ENCODE assay signal across 7 mouse cellular contexts in the genomic region with DNA sequence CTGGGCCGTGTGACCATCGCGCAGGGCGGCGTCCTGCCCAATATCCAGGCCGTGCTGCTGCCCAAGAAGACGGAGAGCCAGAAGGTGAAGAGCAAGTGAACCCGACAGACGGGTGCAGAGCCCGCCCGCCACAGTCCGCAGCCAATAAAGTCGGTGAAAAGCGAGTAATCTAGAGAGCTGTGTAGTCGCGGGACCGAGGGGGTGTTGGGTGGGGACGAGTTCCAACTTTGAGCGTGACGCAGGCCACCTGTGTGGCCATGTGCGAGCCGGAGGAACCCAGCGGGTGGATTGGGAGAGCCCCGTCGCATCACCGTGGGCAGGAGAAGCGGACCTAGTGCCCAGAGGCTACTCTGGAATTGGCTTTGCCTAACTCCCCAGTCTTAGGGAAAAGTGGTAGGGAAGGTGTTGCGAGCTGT. TPM values are rescaled to one million over a fixed set of nuclear protein-coding genes. Genes with fewer than 3 reads are reported as not detected.
A peak's percentile ranks its signal among the peaks of the same experiment; 100 is the strongest.
DNase-seq lines count a peak whose midpoint lies in the region; ATAC-seq and TF ChIP-seq lines count a peak whose summit lies in the region.

No protein-coding gene starts in this region.

- peak; percentile 9; the same call in 1 of the 2 replicates for ATAC-seq in heart, embryonic 11.5 days (replicated peaks; ENCODE audit: insufficient number of reproducible peaks, low FRiP score, low TSS enrichment)

- no peaks in the 10 kb centered on the region for H3K9me3 ChIP-seq in heart, embryonic 11.5 days (replicated peaks; ENCODE audit: control insufficient read depth, low read length)

- DNase-seq in 3134 (ENCODE audit: extremely low read depth, insufficient read length, low spot score) = peak; percentile 82
- peak; percentile 65 to 66 for DNase-seq in B cell, adult 2 months
- peak; percentile 33 to 68 for DNase-seq in kidney, postnatal 25 days
- peak in 1 of 2 experiments; percentile 29 for DNase-seq in spleen, adult 2 months (ENCODE audit: low read depth in 1 of 2, low spot score in 2 of 2)

- peaks cover 5% of the 10 kb centered on the region; the same call in 1 of the 2 replicates for H3K36me3 ChIP-seq in heart, embryonic 11.5 days (ENCODE audit: control insufficient read depth, insufficient read depth, low read length)
- peaks cover 3% of the 10 kb centered on the region; the same call in 1 of the 2 replicates for H3K36me3 ChIP-seq in macrophage (ENCODE audit: inconsistent target)
- H3K36me3 ChIP-seq in spleen, adult 2 months (ENCODE audit: control insufficient read depth, insufficient read depth, low read length) = peaks cover 7% of the 10 kb centered on the region

- H3K27ac ChIP-seq in brown adipose tissue, adult 24 weeks (replicated peaks; ENCODE audit: low read depth, low read length) = peak overlapping the region; percentile 53; the same call in 1 of the 2 replicates
- H3K27ac ChIP-seq in heart, embryonic 11.5 days (ENCODE audit: low read depth, low read length) = no peak overlapping the region
- peak overlapping the region; percentile 92 for H3K27ac ChIP-seq in macrophage
- peak overlapping the region; percentile 85 for H3K27ac ChIP-seq in spleen, adult 2 months (ENCODE audit: insufficient read depth, low read length)

- no peak for TF ChIP-seq POLR2A in spleen, adult 2 months (IDR thresholded peaks at IDR 0.05; ENCODE audit: low read depth, low read length)

- H3K27me3 ChIP-seq in heart, embryonic 11.5 days (ENCODE audit: control insufficient read depth, insufficient read depth, low read length) = no peaks in the 10 kb centered on the region
- H3K27me3 ChIP-seq in spleen, adult 2 months (ENCODE audit: control insufficient read depth, insufficient read depth, low read length) = no peaks in the 10 kb centered on the region

- H3K4me2 ChIP-seq in heart, embryonic 11.5 days = peak overlapping the region; percentile 93

- H3K79me2 ChIP-seq in macrophage (ENCODE audit: inconsistent target) = peaks cover 40% of the 10 kb centered on the region

- peak overlapping the region; percentile 88 for H3K4me3 ChIP-seq in brown adipose tissue, adult 24 weeks (ENCODE audit: insufficient read depth, low read depth, low read length)
- peak overlapping the region; percentile 87 for H3K4me3 ChIP-seq in heart, embryonic 11.5 days (ENCODE audit: low read depth, low read length)
- H3K4me3 ChIP-seq in macrophage (ENCODE audit: inconsistent target) = peak overlapping the region; percentile 90
- H3K4me3 ChIP-seq in spleen, adult 2 months (ENCODE audit: extremely low read depth, insufficient read depth, insufficient read length) = peak overlapping the region; percentile 88

- no peak for TF ChIP-seq CTCF in spleen, adult 2 months (IDR thresholded peaks at IDR 0.05; ENCODE audit: extremely low read depth, insufficient read depth, insufficient read length, insufficient replicate concordance)

- under 1% methylated on average over 28 of the region's 28 CpGs for WGBS in heart, embryonic 11.5 days (ENCODE audit: insufficient replicate concordance)
- WGBS in macrophage (ENCODE audit: missing documents) = under 1% methylated on average over 28 of the region's 28 CpGs
- 1% methylated on average over 28 of the region's 28 CpGs for WGBS in spleen, adult 2 months

- H3K4me1 ChIP-seq in brown adipose tissue, adult 24 weeks (ENCODE audit: control insufficient read depth, insufficient read depth, insufficient read length, low read length) = peaks cover 12% of the 10 kb centered on the region; the same call in 1 of the 2 replicates
- peaks cover 9% of the 10 kb centered on the region for H3K4me1 ChIP-seq in heart, embryonic 11.5 days (ENCODE audit: control insufficient read depth, insufficient read depth, low read length)
- peaks cover 6% of the 10 kb centered on the region; the same call in 1 of the 2 replicates for H3K4me1 ChIP-seq in spleen, adult 2 months (ENCODE audit: control insufficient read depth, insufficient read depth, insufficient read length)

- H3K9ac ChIP-seq in heart, embryonic 11.5 days (ENCODE audit: low read depth, low read length) = peak overlapping the region; percentile 78

RNA-seq across cellular contexts. Expression of a gene that starts 0.6 kb away (rescaled TPM):
- 53.0 and 64.2 TPM in 2 replicates for polyA plus RNA-seq in brown adipose tissue, adult 24 weeks (2012; ENCODE audit: insufficient read depth, insufficient read length, missing spikeins)
- 81.7 and 91.1 TPM in 2 replicates for polyA plus RNA-seq in heart, embryonic 11.5 days (2014; fragmentation: Nextera tagmentation; extraction: Ambion mirVana)
- total RNA-seq in macrophage (2018; cell fraction: chromatin; rRNA removed) = 10 to 100 TPM in 19 of 26 experiments, 1 to 10 TPM in 7; 2.5 to 56.7 (median 18.4) TPM
- total RNA-seq in macrophage (2018; cell fraction: cytosol; rRNA removed) = 10 to 100 TPM; 21.4 to 63.1 (median 39.3) TPM
- total RNA-seq in macrophage (2018; cell fraction: nucleus; rRNA removed) = 10 to 100 TPM in 25 of 26 experiments, 1 to 10 TPM in 1; 7.5 to 91.1 (median 38.9) TPM
- 13.7 to 65.7 TPM (median 49.0 TPM) in 3 replicates for polyA plus RNA-seq in macrophage (2018)
- polyA plus RNA-seq in spleen, adult 2 months (2012; rRNA removed) = 228 and 441 TPM in 2 replicates

RNA-seq across cellular contexts. Expression of a gene that starts 4.4 kb away (rescaled TPM):
- not detected in 2 replicates for polyA plus RNA-seq in brown adipose tissue, adult 24 weeks (2012; ENCODE audit: insufficient read depth, insufficient read length, missing spikeins)
- polyA plus RNA-seq in heart, embryonic 11.5 days (2014; fragmentation: Nextera tagmentation; extraction: Ambion mirVana) = 0.17 and 0.51 TPM in 2 replicates
- 1 to 10 TPM in 19 of 26 experiments, under 1 TPM in 7; 0.62 to 9.7 (median 1.5) TPM for total RNA-seq in macrophage (2018; cell fraction: chromatin; rRNA removed)
- 1 to 10 TPM in 10 of 26 experiments, under 1 TPM in 16; 0.29 to 4.0 (median 0.75) TPM for total RNA-seq in macrophage (2018; cell fraction: cytosol; rRNA removed)
- 10 to 100 TPM in 2 of 26 experiments, 1 to 10 TPM in 14, under 1 TPM in 10; 0.44 to 12.4 (median 1.5) TPM for total RNA-seq in macrophage (2018; cell fraction: nucleus; rRNA removed)
- 0.07 TPM in 1 of 3 replicates, not detected in the others for polyA plus RNA-seq in macrophage (2018)
- polyA plus RNA-seq in spleen, adult 2 months (2012; rRNA removed) = 1.2 and 3.6 TPM in 2 replicates

RNA-seq across cellular contexts. Expression of a gene that starts 18.8 kb away (rescaled TPM):
- polyA plus RNA-seq in brown adipose tissue, adult 24 weeks (2012; ENCODE audit: insufficient read depth, insufficient read length, missing spikeins) = not detected in 2 replicates
- 1.6 and 2.1 TPM in 2 replicates for polyA plus RNA-seq in heart, embryonic 11.5 days (2014; fragmentation: Nextera tagmentation; extraction: Ambion mirVana)
- 10 to 100 TPM in 24 of 26 experiments, 1 to 10 TPM in 2; 2.9 to 40.6 (median 27.1) TPM for total RNA-seq in macrophage (2018; cell fraction: chromatin; rRNA removed)
- total RNA-seq in macrophage (2018; cell fraction: cytosol; rRNA removed) = 1 to 10 TPM in 23 of 26 experiments, under 1 TPM in 3; 0.61 to 4.5 (median 2.6) TPM
- 10 to 100 TPM in 19 of 26 experiments, 1 to 10 TPM in 7; 2.6 to 35.4 (median 17.9) TPM for total RNA-seq in macrophage (2018; cell fraction: nucleus; rRNA removed)
- 1.6 to 2.4 TPM (median 1.8 TPM) in 3 replicates for polyA plus RNA-seq in macrophage (2018)
- 0.45 and 0.72 TPM in 2 replicates for polyA plus RNA-seq in spleen, adult 2 months (2012; rRNA removed)

RNA-seq across cellular contexts. Expression of a gene that starts 19.4 kb away (rescaled TPM):
- 21.2 and 23.2 TPM in 2 replicates for polyA plus RNA-seq in brown adipose tissue, adult 24 weeks (2012; ENCODE audit: insufficient read depth, insufficient read length, missing spikeins)
- polyA plus RNA-seq in heart, embryonic 11.5 days (2014; fragmentation: Nextera tagmentation; extraction: Ambion mirVana) = 93.5 and 107 TPM in 2 replicates
- 100 to 1,000 TPM in 11 of 26 experiments, 10 to 100 TPM in 15; 62.7 to 129 (median 88.5) TPM for total RNA-seq in macrophage (2018; cell fraction: chromatin; rRNA removed)
- 10 to 100 TPM; 58.7 to 97.0 (median 70.5) TPM for total RNA-seq in macrophage (2018; cell fraction: cytosol; rRNA removed)
- total RNA-seq in macrophage (2018; cell fraction: nucleus; rRNA removed) = 100 to 1,000 TPM in 3 of 26 experiments, 10 to 100 TPM in 23; 50.7 to 111 (median 71.2) TPM
- 55.5 to 198 TPM (median 71.9 TPM) in 3 replicates for polyA plus RNA-seq in macrophage (2018)
- polyA plus RNA-seq in spleen, adult 2 months (2012; rRNA removed) = 33.5 and 39.5 TPM in 2 replicates

RNA-seq across cellular contexts. Expression of a gene that starts 26.6 kb away (rescaled TPM):
- polyA plus RNA-seq in brown adipose tissue, adult 24 weeks (2012; ENCODE audit: insufficient read depth, insufficient read length, missing spikeins) = not detected in 2 replicates
- polyA plus RNA-seq in heart, embryonic 11.5 days (2014; fragmentation: Nextera tagmentation; extraction: Ambion mirVana) = not detected in 2 replicates
- under 1 TPM in 6 of 26 experiments, not detected in 20; 0.29 to 0.72 (median 0.35) TPM for total RNA-seq in macrophage (2018; cell fraction: chromatin; rRNA removed)
- total RNA-seq in macrophage (2018; cell fraction: cytosol; rRNA removed) = under 1 TPM in 25 of 26 experiments, not detected in 1; 0.12 to 0.77 (median 0.26) TPM
- total RNA-seq in macrophage (2018; cell fraction: nucleus; rRNA removed) = under 1 TPM in 7 of 26 experiments, not detected in 19; 0.24 to 0.64 (median 0.36) TPM
- 0.19 to 0.33 TPM (median 0.20 TPM) in 3 replicates for polyA plus RNA-seq in macrophage (2018)
- not detected in 2 replicates for polyA plus RNA-seq in spleen, adult 2 months (2012; rRNA removed)
